Mouse (Mus musculus): ENCODE measurements at regions not wholly inside any gene's neighbourhood (a gene's known extent, or its start where the extent isn't known, plus 50 kb on each side); places are given as distances from the start of the nearest gene placed in this dataset.

DNA sequence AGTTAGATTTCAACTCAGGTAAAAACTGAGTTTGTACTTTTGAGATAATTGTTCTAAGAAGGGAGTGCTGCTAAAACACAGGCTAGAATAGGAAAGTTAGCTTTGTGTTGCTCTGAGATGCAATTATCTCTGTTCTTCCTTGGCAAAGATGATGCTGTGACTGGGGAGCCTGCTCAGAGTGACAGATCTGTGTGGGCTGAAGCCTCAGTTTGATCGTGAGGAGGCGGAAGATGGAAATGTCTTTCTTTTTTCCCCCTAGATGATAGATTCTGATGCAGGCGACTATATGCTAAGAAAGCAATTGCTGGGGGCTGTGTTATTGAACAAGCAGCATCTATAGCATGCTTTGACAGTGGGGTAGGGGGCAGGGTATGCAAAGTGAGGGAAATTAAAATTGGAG is 156.7 kb upstream of the Cypt15 start:
- peak in 1 of 2 experiments; percentile 39 for DNase-seq (ENCODE audit: low spot score in 2 of 2)

DNA sequence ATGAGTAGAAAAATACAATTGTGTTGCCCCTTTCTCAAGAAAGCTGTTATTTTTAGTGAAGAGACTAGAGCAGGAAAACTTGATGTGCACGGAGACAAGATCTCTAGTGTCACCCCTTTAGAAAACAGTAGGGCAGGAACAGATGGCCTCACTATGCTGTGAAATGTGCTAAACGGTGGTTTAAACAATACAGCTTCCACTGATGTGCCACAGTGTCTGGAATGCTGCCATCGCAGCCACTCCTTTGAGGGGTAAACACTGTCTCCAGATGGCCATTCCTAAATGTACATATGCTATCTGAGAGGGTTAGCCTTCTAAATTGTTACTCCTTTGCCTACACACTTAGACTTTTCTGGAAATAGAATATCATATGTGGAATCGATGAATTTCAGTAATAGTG is 116.4 kb upstream of the Cypt15 start:
- DNase-seq (ENCODE audit: low spot score in 2 of 2) = peak in 1 of 2 experiments; percentile 13

DNA sequence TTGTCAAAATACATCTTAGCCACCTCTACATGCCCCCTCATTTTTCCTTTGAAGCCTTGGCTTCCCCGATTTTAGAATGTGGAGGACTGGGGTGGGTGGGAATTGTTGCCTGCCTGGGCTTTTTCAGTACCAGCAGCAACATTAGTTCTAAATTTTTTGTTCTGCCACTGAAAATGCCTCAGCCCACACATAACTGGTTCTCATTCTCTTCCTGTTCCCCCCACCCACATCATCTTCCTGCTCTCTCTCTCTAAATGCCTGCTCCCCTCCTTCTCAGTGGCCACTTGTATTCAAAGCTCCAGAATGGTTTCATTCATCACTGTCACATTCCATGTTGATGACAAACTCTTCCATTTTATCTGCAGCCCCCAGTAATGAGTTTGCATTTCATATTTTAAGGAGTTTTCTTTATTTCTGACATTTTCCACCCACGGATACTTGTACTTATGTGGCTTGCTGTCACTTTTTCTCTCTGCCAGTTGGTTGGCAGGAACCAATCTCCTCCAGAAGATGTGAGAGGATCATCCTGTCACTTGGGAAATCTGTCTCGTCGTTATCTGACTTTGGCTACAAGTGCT is 95.8 kb upstream of the Cypt15 start:
- DNase-seq (ENCODE audit: low spot score in 2 of 2) = peak in 1 of 2 experiments; percentile 44

Measured in left cerebral cortex, adult 8-10 months (tissue).